Mouse (Mus musculus) spleen, postnatal 4 days (tissue): ENCODE data around the gene Btg4.
A peak's percentile ranks its signal among the peaks of the same experiment; 100 is the strongest.
"Not testable (repeated sequence)": the region's sequence is repeated elsewhere in the genome, so short reads cannot be mapped to it uniquely, and the experiment has no call there.

Experiments used
- DNase-seq, 2 experiments: peaks; one replicate each; pipeline ENCODE4 v3.0.0; 2022; ENCODE audit warnings: low spot score in 2 of 2

Btg4 gene

GRCm38 (mm10) chr9:51081614-51082013 lies 20.9 kb downstream of the Btg4 start:
- DNase-seq, result no peak

GRCm38 (mm10) chr9:51093697-51094096 lies 33.0 kb downstream of the Btg4 start:
- DNase-seq, result no peak

- DNase-seq, result no peak
Measured at GRCm38 (mm10) chr9:51096306-51096705, 35.6 kb downstream of the Btg4 start.

GRCm38 (mm10) chr9:51101756-51102425 lies 41.2 kb downstream of the Btg4 start, which contains the start of gene 4833427G06Rik:
Gene 4833427G06Rik, minus strand, starts transcription at chr9:51102078.
- DNase-seq, result no peak

- DNase-seq, result peak; percentile 13 to 64
Measured at GRCm38 (mm10) chr9:51102963-51103807, 42.5 kb downstream of the Btg4 start.

- no peak for DNase-seq
Measured at GRCm38 (mm10) chr9:51103808-51104514, 43.3 kb downstream of the Btg4 start.

GRCm38 (mm10) chr9:51105751-51106150 lies 45.0 kb downstream of the Btg4 start:
- no peak for DNase-seq

- no peak for DNase-seq
Measured at GRCm38 (mm10) chr9:51114767-51115166, 54.1 kb downstream of the Btg4 start.

GRCm38 (mm10) chr9:51136985-51137384 lies 76.3 kb downstream of the Btg4 start:
- DNase-seq, result no peak

GRCm38 (mm10) chr9:51137432-51137831 lies 76.7 kb downstream of the Btg4 start:
- DNase-seq, result no peak

GRCm38 (mm10) chr9:51137836-51138235 lies 77.1 kb downstream of the Btg4 start:
- DNase-seq, result no peak

GRCm38 (mm10) chr9:51138301-51138700 lies 77.6 kb downstream of the Btg4 start:
- DNase-seq, result no peak

GRCm38 (mm10) chr9:51139401-51139800 lies 78.7 kb downstream of the Btg4 start:
- DNase-seq, result not testable (repeated sequence)

GRCm38 (mm10) chr9:51140711-51141110 lies 80.0 kb downstream of the Btg4 start:
- no peak for DNase-seq

GRCm38 (mm10) chr9:51143437-51143836 lies 82.7 kb downstream of the Btg4 start:
- no peak for DNase-seq

GRCm38 (mm10) chr9:51144218-51144617 lies 83.5 kb downstream of the Btg4 start:
- DNase-seq, result no peak

GRCm38 (mm10) chr9:51146496-51146895 lies 85.8 kb downstream of the Btg4 start:
- DNase-seq, result no peak

- no peak for DNase-seq
Measured at GRCm38 (mm10) chr9:51147294-51147693, 86.6 kb downstream of the Btg4 start.

GRCm38 (mm10) chr9:51152079-51152752 lies 91.5 kb downstream of the Btg4 start:
- peak; percentile 46 to 72 for DNase-seq

- peak; percentile 68 to 85 for DNase-seq
Measured at GRCm38 (mm10) chr9:51161771-51162388, 101.2 kb downstream of the Btg4 start.

GRCm38 (mm10) chr9:51163989-51164388 lies 103.3 kb downstream of the Btg4 start:
- no peak for DNase-seq
